Mouse (Mus musculus): ENCODE data around the gene Eif3c. TPM values are rescaled to one million over a fixed set of nuclear protein-coding genes. Genes with fewer than 3 reads are reported as not detected.

The Eif3c gene
- polyA plus RNA-seq, 1 experiment from 2014 or later = 207 TPM

Small RNA genes within 50 kb of the gene (microRNA-seq; reads per million reads assigned to microRNA genes)
- not detected for gene Mir7059

Other genes starting within 250 kb of the Eif3c start
- 1.9 and 2.9 TPM in 2 replicates for gene Lat, start 196.8 kb downstream of the Eif3c start, polyA plus RNA-seq (2014; fragmentation: Nextera tagmentation; extraction: Ambion mirVana)
- gene Spns1, start 189.0 kb downstream of the Eif3c start, polyA plus RNA-seq (2014; fragmentation: Nextera tagmentation; extraction: Ambion mirVana) = 41.8 and 54.6 TPM in 2 replicates
- 2.8 and 4.1 TPM in 2 replicates for gene Nfatc2ip, start 169.7 kb downstream of the Eif3c start, polyA plus RNA-seq (2014; fragmentation: Nextera tagmentation; extraction: Ambion mirVana)
- gene Cd19, start 151.5 kb downstream of the Eif3c start, polyA plus RNA-seq (2014; fragmentation: Nextera tagmentation; extraction: Ambion mirVana) = not detected in 2 replicates
- gene Rabep2, start 137.7 kb downstream of the Eif3c start, polyA plus RNA-seq (2014; fragmentation: Nextera tagmentation; extraction: Ambion mirVana) = 24.8 and 30.5 TPM in 2 replicates
- gene Atp2a1, start 103.3 kb downstream of the Eif3c start, polyA plus RNA-seq (2014; fragmentation: Nextera tagmentation; extraction: Ambion mirVana) = 1.3 and 1.6 TPM in 2 replicates
- 36.9 and 47.1 TPM in 2 replicates for gene Sh2b1, start 91.0 kb downstream of the Eif3c start, polyA plus RNA-seq (2014; fragmentation: Nextera tagmentation; extraction: Ambion mirVana)
- gene Tufm, start 79.0 kb downstream of the Eif3c start, polyA plus RNA-seq (2014; fragmentation: Nextera tagmentation; extraction: Ambion mirVana) = 145 and 159 TPM in 2 replicates
- gene Atxn2l, start 63.0 kb downstream of the Eif3c start, polyA plus RNA-seq (2014; fragmentation: Nextera tagmentation; extraction: Ambion mirVana) = 39.9 and 59.7 TPM in 2 replicates
- 0.38 and 0.39 TPM in 2 replicates for gene Apobr, start 18.5 kb upstream of the Eif3c start, polyA plus RNA-seq (2014; fragmentation: Nextera tagmentation; extraction: Ambion mirVana)
- gene Cln3, start 19.4 kb upstream of the Eif3c start, polyA plus RNA-seq (2014; fragmentation: Nextera tagmentation; extraction: Ambion mirVana) = 29.8 and 30.4 TPM in 2 replicates
- gene Il27, start 28.5 kb upstream of the Eif3c start, polyA plus RNA-seq (2014; fragmentation: Nextera tagmentation; extraction: Ambion mirVana) = not detected in 2 replicates
- gene Nupr1, start 64.5 kb upstream of the Eif3c start, polyA plus RNA-seq (2014; fragmentation: Nextera tagmentation; extraction: Ambion mirVana) = 2.4 and 2.6 TPM in 2 replicates
- 35.6 and 52.5 TPM in 2 replicates for gene Sgf29, start 82.9 kb upstream of the Eif3c start, polyA plus RNA-seq (2014; fragmentation: Nextera tagmentation; extraction: Ambion mirVana)
- 5.2 and 6.3 TPM in 2 replicates for gene Sult1a1, start 110.0 kb upstream of the Eif3c start, polyA plus RNA-seq (2014; fragmentation: Nextera tagmentation; extraction: Ambion mirVana)
- gene Bola2, start 129.0 kb upstream of the Eif3c start, polyA plus RNA-seq (2014; fragmentation: Nextera tagmentation; extraction: Ambion mirVana) = 145 and 184 TPM in 2 replicates
- gene Slx1b, start 129.4 kb upstream of the Eif3c start, polyA plus RNA-seq (2014; fragmentation: Nextera tagmentation; extraction: Ambion mirVana) = 7.7 and 8.1 TPM in 2 replicates
- gene Coro1a, start 141.4 kb upstream of the Eif3c start, polyA plus RNA-seq (2014; fragmentation: Nextera tagmentation; extraction: Ambion mirVana) = 18.3 and 19.6 TPM in 2 replicates
- gene Mapk3, start 193.2 kb upstream of the Eif3c start, polyA plus RNA-seq (2014; fragmentation: Nextera tagmentation; extraction: Ambion mirVana) = 55.0 and 79.2 TPM in 2 replicates
- 2.0 and 2.6 TPM in 2 replicates for gene Gdpd3, start 199.9 kb upstream of the Eif3c start, polyA plus RNA-seq (2014; fragmentation: Nextera tagmentation; extraction: Ambion mirVana)
- gene Ypel3, start 210.5 kb upstream of the Eif3c start, polyA plus RNA-seq (2014; fragmentation: Nextera tagmentation; extraction: Ambion mirVana) = 87.5 and 94.5 TPM in 2 replicates
- 0.24 and 0.36 TPM in 2 replicates for gene Tbx6, start 215.1 kb upstream of the Eif3c start, polyA plus RNA-seq (2014; fragmentation: Nextera tagmentation; extraction: Ambion mirVana)
- 294 and 371 TPM in 2 replicates for gene Ppp4c, start 226.1 kb upstream of the Eif3c start, polyA plus RNA-seq (2014; fragmentation: Nextera tagmentation; extraction: Ambion mirVana)
- gene Fam57b, start 231.3 kb upstream of the Eif3c start, polyA plus RNA-seq (2014; fragmentation: Nextera tagmentation; extraction: Ambion mirVana) = 0.15 TPM in 1 of 2 replicates, not detected in the other

All from kidney, embryonic 14.5 days (tissue).